Mouse (Mus musculus) kidney, postnatal 10 days (tissue): ENCODE measurements at regions not wholly inside any gene's neighbourhood (a gene's known extent, or its start where the extent isn't known, plus 50 kb on each side); places are given as distances from the start of the nearest gene placed in this dataset.

Experiments
- DNase-seq: peaks from one replicate; pipeline ENCODE4 v3.0.0; 2021; ENCODE audit warnings: mixed read lengths

DNA sequence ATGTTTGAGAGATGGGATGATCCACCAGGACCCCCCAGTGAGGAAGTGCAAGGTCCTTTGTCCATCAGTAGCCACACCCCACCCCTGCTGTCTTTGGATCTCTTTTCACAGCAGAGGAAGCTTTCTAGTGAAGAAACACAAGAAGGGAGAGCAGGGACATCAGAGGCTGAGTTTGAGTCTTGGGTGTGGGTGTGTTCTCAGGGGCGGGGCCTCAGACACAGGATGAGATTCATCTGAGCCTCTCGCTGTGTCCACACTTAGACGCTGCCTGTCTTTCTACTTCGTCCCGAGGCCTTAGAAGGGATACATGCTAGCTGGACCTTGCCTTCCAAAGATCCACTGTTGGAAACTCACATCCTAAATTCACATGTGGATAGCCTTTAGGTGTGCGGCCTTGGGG, 893.5 kb upstream of the Car8 start:
- no peak for DNase-seq

GRCm38 (mm10) chr4:9131610-9132009, 892.8 kb upstream of the Car8 start:
- DNase-seq = no peak

DNA sequence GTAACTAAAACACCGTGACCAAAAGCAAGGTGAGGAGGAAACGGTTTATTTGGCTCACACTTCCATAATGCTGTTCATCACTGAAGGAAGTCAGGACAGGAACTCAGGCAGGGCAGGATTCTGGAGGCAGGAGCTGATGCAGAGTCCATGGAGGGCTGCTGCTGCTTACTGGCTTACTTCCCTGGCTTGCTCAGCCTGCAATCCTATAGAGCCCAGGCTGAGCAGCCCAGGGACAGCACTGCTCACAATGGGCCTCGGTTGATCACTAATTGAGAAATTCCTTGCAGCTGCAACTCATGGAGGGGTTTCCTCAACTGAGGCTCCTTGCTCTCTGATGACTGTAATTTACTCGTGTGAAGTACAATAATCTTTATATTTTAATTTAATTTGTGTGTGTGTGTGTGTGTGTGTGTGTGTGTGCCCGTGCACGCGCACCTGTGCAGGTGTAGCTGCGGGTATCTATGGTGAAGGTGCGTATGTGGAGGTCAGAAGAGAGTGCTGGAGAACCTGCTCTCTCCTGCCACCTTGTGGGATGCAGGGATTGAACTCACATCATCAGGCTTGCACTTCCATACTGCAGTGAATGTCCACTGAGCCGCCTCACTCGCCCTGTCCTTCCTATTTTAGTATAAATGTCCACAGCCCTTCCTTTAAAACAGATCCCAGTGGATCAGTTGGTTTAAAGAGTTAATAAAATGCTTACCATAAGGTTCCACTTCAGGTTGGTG, 886.6 kb upstream of the Car8 start:
- DNase-seq = peak; percentile 26

GRCm38 (mm10) chr4:9124586-9125232, 885.9 kb upstream of the Car8 start:
- no peak for DNase-seq

- no peak for DNase-seq
Observed at GRCm38 (mm10) chr4:9124109-9124508, 885.3 kb upstream of the Car8 start.

GRCm38 (mm10) chr4:9123396-9124031, 884.7 kb upstream of the Car8 start:
- no peak for DNase-seq

DNA sequence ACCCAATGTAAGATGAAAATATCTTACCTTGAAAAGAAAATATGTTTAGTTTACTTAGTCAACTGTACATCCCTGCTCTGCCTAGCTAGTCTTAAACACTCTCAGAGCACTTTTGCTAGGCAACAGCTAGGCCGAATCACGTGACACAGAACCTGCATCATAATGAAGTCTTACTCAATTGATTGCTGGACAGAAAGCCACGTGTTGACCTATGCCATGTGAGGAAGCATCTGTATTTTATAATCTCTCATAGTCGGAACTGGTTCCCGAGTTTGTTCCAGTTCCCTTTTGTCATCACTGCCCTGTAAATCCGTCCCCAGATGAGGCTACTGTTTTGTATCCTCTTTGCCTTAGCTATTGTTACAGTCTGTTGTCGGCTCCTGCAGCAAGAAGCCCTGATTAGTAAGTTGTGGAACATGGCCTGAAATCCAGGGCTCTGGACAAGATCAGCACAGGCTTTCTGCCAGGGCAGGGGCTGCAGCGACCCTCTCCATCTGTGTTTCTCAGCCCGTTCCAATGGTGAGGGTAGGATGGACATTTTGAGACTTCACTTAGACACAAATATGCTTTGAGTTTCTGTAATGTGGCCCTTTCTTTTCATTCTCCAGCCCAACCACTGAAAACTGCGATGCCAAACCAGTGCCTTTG, 883.9 kb upstream of the Car8 start:
- no peak for DNase-seq

DNA sequence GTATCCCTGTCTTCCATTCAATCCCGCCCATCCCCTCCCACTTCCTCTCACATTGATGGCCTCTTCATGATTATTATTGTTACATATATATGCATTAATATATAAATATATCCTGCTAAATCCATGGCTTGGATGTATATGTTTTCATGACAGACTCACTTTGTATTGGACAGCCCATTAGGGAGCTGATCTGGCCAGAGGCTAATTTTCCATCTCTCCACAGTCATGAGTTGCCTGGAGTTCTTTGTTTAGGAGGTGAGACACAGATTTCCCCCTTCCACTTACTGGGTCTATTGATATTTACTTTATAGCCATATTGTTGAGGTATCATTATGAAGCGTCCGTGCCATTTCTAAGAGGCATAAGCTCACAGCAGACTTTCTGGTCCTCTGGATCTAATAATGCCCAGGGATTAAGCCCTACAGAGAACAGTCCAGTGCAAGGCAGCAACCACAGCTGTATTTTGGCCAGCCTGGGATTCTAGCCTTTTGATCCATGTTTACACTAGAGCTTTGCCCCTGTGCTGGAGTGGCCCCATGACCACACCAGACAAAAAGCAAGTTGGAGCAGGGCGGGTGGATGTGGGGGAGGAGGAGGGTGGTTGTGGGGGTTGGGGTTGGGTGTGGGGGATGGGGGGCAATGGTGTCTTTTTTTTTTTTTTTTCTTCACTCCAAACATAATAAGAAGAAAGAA, 878.3 kb upstream of the Car8 start:
- DNase-seq = no peak

DNA sequence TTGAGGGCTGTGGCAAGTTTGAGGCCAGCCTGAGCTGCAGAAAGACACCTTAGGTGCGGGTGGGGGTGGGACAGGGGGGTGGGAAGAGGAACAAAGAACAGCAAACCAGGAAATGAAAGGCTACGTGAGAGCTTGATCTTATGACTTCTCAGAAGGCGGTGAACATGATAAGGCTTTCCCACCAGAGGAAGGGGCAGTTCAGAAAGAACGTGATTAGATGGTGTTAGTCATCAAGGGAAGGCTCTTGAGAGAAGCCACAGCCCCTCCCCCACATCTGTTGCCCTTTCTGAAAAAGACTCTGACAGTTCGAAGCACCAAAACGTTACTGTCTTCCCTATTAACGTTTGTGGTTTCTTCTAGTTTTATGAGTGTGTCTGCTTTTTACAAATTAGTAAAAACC, 877.0 kb upstream of the Car8 start:
- no peak for DNase-seq

DNA sequence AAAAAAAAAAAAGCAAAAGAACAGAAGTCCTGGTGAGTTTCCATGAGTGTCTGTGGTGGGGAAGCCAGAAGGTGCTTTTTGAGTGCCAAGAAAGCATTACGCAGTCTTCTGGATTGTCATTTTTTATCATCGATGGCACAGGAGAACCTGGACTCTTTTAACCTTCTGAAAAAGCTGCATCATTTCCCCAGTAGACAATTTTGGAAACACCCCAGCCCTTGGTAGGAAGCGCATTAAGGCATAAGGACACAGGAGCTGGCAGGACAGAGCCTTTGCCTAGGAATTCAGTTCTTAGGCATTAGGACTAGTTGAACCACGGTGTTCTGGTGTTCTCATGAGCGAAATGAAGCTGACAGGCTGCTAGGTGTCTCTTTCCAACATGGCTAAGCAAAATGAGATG, 875.1 kb upstream of the Car8 start:
- no peak for DNase-seq

DNA sequence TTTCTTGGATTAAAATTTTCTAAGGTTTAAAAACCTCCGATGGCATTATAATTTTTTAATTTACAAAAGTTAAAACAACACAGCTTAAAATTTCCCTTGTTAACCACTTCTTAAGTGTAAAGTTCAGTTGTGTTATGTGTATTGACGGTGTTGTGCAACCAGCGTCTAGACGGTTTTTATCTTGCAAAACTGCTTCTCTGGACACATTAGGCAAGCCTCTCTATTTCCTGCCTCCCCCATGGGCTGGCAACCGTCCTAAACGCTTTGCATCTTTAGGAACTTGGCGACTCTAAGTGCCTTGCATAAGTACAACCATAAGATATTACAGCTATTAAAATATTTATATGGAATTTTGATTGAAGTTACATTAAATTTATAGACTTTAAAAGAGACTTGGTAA, 871.5 kb upstream of the Car8 start:
- DNase-seq = peak; percentile 26

DNA sequence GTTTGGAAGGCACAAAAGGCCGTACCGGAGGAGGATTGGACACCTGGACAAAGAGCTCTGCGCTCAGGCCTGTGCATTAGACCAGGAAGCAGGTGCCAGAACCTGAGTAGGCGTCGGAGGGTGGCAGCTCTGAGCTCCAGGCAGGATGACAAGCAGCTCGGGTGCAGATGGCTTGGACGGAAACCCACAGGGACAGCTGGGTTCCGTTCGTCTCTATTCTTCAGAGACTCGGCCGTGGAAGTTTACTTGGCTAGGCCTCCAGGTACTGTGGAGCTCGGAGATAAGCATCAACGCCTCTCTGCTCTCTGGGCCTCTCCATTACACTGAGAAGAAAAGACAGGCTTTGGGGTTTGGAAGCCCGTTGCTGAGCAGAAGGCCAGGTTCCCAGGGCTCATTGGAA, 868.5 kb upstream of the Car8 start:
- no peak for DNase-seq

GRCm38 (mm10) chr4:9106778-9107177, 867.9 kb upstream of the Car8 start:
- DNase-seq = no peak

DNA sequence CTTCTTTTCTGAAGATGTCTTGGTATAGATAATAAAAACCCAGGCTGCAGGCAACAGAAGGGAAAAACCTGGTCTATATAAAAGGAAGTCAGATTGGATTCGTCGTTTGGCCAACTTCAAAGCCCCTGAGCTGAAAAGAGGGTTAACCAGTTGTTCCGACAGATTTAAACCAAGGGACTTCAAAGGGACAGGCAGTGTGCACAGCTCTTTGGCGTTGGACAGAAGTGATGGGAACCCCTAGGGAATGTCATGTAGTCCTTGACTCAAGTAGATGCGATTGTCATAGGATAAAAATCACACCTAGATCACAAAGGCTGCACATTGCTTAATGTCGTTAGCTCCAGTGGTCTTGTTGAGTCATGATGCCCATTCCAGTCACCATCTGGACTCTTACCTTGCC, 865.8 kb upstream of the Car8 start:
- no peak for DNase-seq

GRCm38 (mm10) chr4:9103958-9104357, 865.1 kb upstream of the Car8 start:
- DNase-seq = no peak

DNA sequence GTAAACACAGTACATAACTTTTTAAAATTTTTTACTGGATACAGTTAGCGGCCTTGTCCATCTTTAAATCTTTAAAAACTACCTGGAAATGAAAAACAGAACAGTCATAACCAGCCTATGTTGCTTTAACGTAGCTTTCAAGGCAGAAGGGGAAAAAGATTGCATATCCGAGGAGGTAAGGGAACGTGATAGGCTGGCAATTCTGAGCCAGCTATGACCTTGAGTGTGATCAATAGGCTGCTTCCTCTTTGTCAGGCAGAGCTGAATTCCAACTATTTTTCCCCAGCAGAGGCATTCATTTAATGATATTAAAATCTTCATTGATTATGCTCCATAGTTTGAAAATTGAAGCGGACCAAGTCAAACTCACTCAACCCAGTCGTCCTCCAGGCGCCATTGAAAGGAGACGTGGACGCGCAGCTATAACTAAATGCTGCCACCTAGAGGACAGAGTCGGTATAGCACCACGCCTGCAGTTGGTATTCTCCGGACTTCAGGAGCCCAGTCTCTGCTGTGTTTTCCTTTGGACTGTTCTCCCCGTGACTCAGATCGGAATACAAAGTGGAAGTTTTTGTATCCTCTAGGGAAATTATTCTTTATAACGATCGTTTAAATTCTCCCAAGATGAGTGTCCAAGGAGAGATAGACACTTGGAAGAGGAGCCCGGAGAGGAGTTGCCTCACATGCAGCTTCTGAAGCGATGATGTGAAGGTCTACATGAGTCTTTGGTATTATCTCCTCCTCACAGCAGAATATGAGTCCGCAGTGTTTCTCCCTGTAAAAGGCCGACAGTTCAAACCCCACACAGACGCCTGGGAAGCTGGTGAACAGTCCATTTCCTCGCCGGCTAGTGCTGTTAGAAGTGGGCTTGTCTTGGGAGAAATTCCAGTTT, 858.2 kb upstream of the Car8 start:
- peak; percentile 93 for DNase-seq

DNA sequence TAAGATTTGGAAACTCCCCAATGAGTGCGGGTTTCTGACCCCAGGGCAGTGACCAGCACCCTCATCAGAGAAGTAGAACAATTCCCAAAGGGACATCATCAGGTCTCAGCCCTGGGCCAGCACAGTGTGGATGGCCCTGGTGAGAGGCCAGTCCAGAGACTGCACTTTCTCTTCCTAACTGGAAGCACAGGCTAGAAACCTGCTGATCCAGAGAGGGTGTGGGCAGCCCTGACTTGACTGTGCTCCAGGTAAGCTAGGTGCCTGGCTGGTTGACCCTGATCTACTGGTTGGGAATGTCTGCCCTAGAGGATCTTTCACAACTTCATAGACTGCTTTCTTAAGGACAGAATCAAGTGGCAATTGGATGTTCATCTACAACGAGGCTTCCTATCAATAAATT, 857.4 kb upstream of the Car8 start:
- DNase-seq = no peak

GRCm38 (mm10) chr4:9095646-9096045, 856.8 kb upstream of the Car8 start:
- no peak for DNase-seq

DNA sequence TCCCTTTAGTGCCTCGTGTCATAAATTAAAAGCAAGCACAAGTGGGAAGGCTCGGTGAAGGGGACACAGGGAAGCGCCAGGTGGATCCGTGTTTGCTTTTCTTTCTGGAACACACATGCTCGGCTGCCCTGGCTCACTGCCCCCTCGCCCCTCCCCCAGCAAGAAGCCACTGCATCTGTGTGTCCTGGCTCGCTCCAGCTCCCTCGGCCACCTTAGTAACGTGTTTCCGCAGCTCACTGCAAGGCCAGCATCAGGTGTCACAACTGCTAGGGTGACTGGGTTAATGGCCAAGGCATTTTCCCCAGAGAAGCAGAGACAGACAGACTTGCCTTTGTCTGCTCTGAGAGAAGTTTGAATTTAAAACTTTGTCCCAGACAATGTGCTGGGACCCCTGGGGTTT, 855.7 kb upstream of the Car8 start:
- DNase-seq = peak; percentile 34

DNA sequence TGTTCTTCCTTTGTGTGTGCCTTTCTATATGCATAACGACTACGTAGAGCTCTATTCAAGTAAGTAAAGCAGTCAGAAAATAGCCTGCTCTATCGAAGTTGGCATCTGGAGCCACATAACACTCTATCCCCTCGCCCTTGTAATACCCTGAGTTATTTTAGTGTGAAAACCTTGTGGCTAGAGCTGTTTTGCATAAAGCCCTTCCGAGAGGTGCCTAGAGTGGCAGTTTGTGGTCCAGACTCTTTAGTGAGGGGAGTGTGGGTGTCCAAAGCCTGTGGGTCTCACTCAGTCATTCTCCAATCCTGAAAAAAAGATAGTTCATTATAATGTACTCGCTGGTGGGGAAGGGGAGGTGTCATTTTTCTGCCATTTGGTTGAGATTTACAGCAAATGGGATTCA, 855.2 kb upstream of the Car8 start:
- no peak for DNase-seq

- DNase-seq = no peak
Observed at GRCm38 (mm10) chr4:9083526-9083925, 844.7 kb upstream of the Car8 start.
